Mouse (Mus musculus): ENCODE results near the gene Ggact. TPM values are rescaled to one million over a fixed set of nuclear protein-coding genes. Genes with fewer than 3 reads are reported as not detected.

Ggact gene
- polyA plus RNA-seq (2012; rRNA removed), result 45.9 and 50.4 TPM in 2 replicates

GRCm38 (mm10) chr14:122913657-122914056 lies at the start of gene Ggact:
TSS of gene Ggact (minus strand) at chr14:122913757.
- no peak for DNase-seq (ENCODE audit: low read depth)

- DNase-seq (ENCODE audit: low read depth), result no peak
Observed at GRCm38 (mm10) chr14:122957941-122958340, 44.4 kb upstream of the Ggact start.

- DNase-seq (ENCODE audit: low read depth), result no peak
Observed at GRCm38 (mm10) chr14:122953331-122953730, 39.8 kb upstream of the Ggact start.

GRCm38 (mm10) chr14:122952556-122952955 lies 39.0 kb upstream of the Ggact start:
- peak; percentile 68 for DNase-seq (ENCODE audit: low read depth)

- DNase-seq (ENCODE audit: low read depth), result no peak
Observed at GRCm38 (mm10) chr14:122951676-122952445, 38.3 kb upstream of the Ggact start.

GRCm38 (mm10) chr14:122950915-122951314 lies 37.4 kb upstream of the Ggact start:
- no peak for DNase-seq (ENCODE audit: low read depth)

GRCm38 (mm10) chr14:122943475-122943853 lies 29.9 kb upstream of the Ggact start:
- no peak for DNase-seq (ENCODE audit: low read depth)

GRCm38 (mm10) chr14:122942757-122943474 lies 29.4 kb upstream of the Ggact start:
- no peak for DNase-seq (ENCODE audit: low read depth)

- no peak for DNase-seq (ENCODE audit: low read depth)
Observed at GRCm38 (mm10) chr14:122936460-122936859, 22.9 kb upstream of the Ggact start.

- DNase-seq (ENCODE audit: low read depth), result no peak
Observed at GRCm38 (mm10) chr14:122920011-122920410, 6.5 kb upstream of the Ggact start.

GRCm38 (mm10) chr14:122917676-122918075 lies 4.1 kb upstream of the Ggact start:
- DNase-seq (ENCODE audit: low read depth), result no peak

- DNase-seq (ENCODE audit: low read depth), result no peak
Observed at GRCm38 (mm10) chr14:122912812-122913498, 602 bp downstream of the Ggact start.

- no peak for DNase-seq (ENCODE audit: low read depth)
Observed at GRCm38 (mm10) chr14:122912137-122912536, 1.4 kb downstream of the Ggact start.

- DNase-seq (ENCODE audit: low read depth), result no peak
Observed at GRCm38 (mm10) chr14:122911265-122911664, 2.3 kb downstream of the Ggact start.

- DNase-seq (ENCODE audit: low read depth), result no peak
Observed at GRCm38 (mm10) chr14:122909368-122910091, 4.0 kb downstream of the Ggact start.

GRCm38 (mm10) chr14:122908075-122908474 lies 5.5 kb downstream of the Ggact start:
- no peak for DNase-seq (ENCODE audit: low read depth)

GRCm38 (mm10) chr14:122905007-122905406 lies 8.6 kb downstream of the Ggact start:
- DNase-seq (ENCODE audit: low read depth), result no peak

- peak; percentile 83 for DNase-seq (ENCODE audit: low read depth)
Observed at GRCm38 (mm10) chr14:122903923-122904351, 9.6 kb downstream of the Ggact start.

- peak; percentile 78 for DNase-seq (ENCODE audit: low read depth)
Observed at GRCm38 (mm10) chr14:122902884-122903283, 10.7 kb downstream of the Ggact start.

- no peak for DNase-seq (ENCODE audit: low read depth)
Observed at GRCm38 (mm10) chr14:122902136-122902535, 11.4 kb downstream of the Ggact start.

- DNase-seq (ENCODE audit: low read depth), result no peak
Observed at GRCm38 (mm10) chr14:122901715-122902114, 11.8 kb downstream of the Ggact start.

GRCm38 (mm10) chr14:122901177-122901576 lies 12.4 kb downstream of the Ggact start:
- DNase-seq (ENCODE audit: low read depth), result no peak
